Mouse (Mus musculus) neural tube, embryonic 14.5 days (tissue): ENCODE data around the gene Nktr. TPM values are rescaled to one million over a fixed set of nuclear protein-coding genes. Genes with fewer than 3 reads are reported as not detected.

Experiments
- ATAC-seq: fragments of 200-750 bp; cut with Nextera tagmentation; 2 replicates; pipeline ENCODE4 v1.8.0; 2017; ENCODE audit warnings: low read depth, mild to moderate bottlenecking, moderate TSS enrichment, moderate library complexity
- H3K27ac ChIP-seq: fragments of 300-500 bp; sonication (generic); 2 replicates; pipeline ENCODE4 v1.5.1; 2014; ENCODE audit warnings: low read depth, mild to moderate bottlenecking, control low read depth, low read length, moderate library complexity, mixed read lengths
- H3K27me3 ChIP-seq: fragments of 300-500 bp; sonication (generic); 2 replicates; pipeline ENCODE4 v1.6.1; 2014; ENCODE audit warnings: low read length; ENCODE audit not compliant: control insufficient read depth, insufficient read depth
- H3K36me3 ChIP-seq: fragments of 300-500 bp; sonication (generic); 2 replicates; pipeline ENCODE4 v1.6.1; 2014; ENCODE audit warnings: low read length, mixed read lengths; ENCODE audit not compliant: control insufficient read depth, insufficient read depth
- H3K4me1 ChIP-seq: fragments of 300-500 bp; sonication (generic); 2 replicates; pipeline ENCODE4 v1.6.1; 2014; ENCODE audit warnings: low read length; ENCODE audit not compliant: control insufficient read depth, insufficient read depth
- H3K4me2 ChIP-seq: fragments of 300-500 bp; sonication (generic); 2 replicates; pipeline ENCODE4 v1.6.1; 2014; ENCODE audit warnings: mild to moderate bottlenecking, low read depth, low read length, control low read depth
- H3K4me3 ChIP-seq: fragments of 300-500 bp; sonication (generic); 2 replicates; pipeline ENCODE4 v1.5.1; 2014; ENCODE audit warnings: low read depth, low read length, control low read depth, mixed read lengths
- H3K9ac ChIP-seq: fragments of 300-500 bp; sonication (generic); replicated peaks from 2 replicates; pipeline ENCODE4 v1.6.1; 2014; ENCODE audit warnings: low read depth, mild to moderate bottlenecking, control low read depth, low read length, mixed read lengths
- H3K9me3 ChIP-seq: fragments of 300-500 bp; sonication (generic); 2 replicates; pipeline ENCODE4 v1.6.1; 2016; ENCODE audit warnings: low read length; ENCODE audit not compliant: control insufficient read depth
- WGBS: fragments of 180-500 bp; shearing (Covaris S2); extraction: QIAGEN DNeasy Blood & Tissue Kit; methylation state at CpG from one replicate; pipeline ENCODE4 v1.1.7; 2014; 5-methylcytosine and 5-hydroxymethylcytosine counted together
- polyA plus RNA-seq: library from polyadenylated mRNA; unstranded; fragments of >200 nt; fragmentation: Nextera tagmentation; extraction: Ambion mirVana; gene quantifications from 2 replicates; pipeline ENCODE4 v1.2.1, GENCODE M21; 2014

Gene Nktr
- polyA plus RNA-seq, 1 experiment from 2014 or later = 82.9 TPM

DNA sequence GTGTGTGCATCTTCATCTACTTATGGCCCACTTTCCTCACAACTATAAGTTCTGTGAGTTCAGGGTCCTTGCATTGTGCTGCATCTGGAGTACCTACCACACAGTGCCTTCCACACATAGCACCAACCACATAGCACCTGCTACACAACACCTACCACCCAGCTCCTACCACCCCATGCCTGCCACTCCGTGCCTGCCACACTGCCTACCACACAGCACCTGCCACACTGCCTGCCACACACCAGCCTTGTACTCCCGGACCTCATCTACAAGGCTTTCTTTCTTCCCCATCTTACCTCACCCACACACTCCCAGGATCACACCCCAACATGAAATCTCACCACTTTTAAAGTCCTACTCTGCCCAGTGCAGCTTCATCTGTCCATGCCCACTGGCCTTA lies 67.4 kb downstream of the Nktr start:
- H3K36me3 ChIP-seq = no peaks in the 10 kb centered on the region
- H3K9me3 ChIP-seq = no peaks in the 10 kb centered on the region
- no peaks in the 10 kb centered on the region for H3K4me1 ChIP-seq
- H3K27me3 ChIP-seq = no peaks in the 10 kb centered on the region
- H3K4me2 ChIP-seq = no peak overlapping the region
- H3K27ac ChIP-seq = no peak overlapping the region
- 98% methylated on average over 2 of the region's 2 CpGs for WGBS
- no peak overlapping the region for H3K9ac ChIP-seq
- ATAC-seq = no peak
- no peak overlapping the region for H3K4me3 ChIP-seq

- no peak overlapping the region for H3K4me2 ChIP-seq
- H3K4me3 ChIP-seq = no peak overlapping the region
- H3K27me3 ChIP-seq = no peaks in the 10 kb centered on the region
- no peaks in the 10 kb centered on the region for H3K36me3 ChIP-seq
- WGBS = 13% methylated on average over 5 of the region's 5 CpGs
- no peak overlapping the region for H3K27ac ChIP-seq
- ATAC-seq = no peak
- no peak overlapping the region for H3K9ac ChIP-seq
- H3K4me1 ChIP-seq = no peaks in the 10 kb centered on the region
- no peaks in the 10 kb centered on the region for H3K9me3 ChIP-seq
These were observed 72.2 kb downstream of the Nktr start for GRCm38 (mm10) chr9:121791206-121791605.

DNA sequence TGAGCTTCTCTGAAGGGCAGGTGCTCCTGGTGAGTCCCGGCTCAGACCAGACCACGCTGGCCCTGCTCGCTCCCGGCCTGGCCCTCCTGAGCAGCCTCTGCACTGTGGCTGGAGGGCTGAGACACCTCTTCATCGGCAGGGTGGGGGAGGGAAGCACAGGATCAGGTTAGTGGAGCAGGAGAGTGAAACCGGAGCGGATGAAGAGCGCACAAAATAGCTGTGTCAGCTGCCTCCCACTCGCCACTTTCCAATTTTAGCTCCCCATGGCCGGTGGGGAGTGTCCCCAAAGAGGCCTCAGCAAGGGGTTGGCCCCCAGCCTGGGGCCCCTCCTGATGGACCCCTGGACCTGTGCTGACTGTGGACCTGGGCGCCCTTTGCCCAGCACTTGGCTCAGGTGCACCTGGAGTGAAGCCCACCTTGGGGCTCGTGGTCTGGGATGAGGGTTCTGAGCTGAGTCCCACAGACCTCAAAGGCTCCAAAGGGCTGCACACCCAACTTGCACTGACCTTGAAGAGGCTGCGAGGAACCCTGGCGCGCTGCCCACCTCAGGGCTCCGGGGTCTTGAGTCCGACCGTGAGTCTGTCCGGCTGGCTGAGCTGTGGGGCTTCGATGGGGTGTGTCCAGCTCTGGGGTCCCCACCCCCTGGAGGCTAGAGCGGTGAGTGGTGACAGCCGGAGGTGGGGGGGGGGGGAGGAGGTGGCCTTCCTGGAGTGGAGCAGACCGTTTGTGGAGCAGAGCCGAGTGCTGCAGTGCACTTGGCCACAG lies 73.0 kb downstream of the Nktr start, which contains the start of gene Hhatl:
TSS of gene Hhatl (minus strand) at position 751 of the 765 bp plus-strand sequence.
- H3K27me3 ChIP-seq = no peaks in the 10 kb centered on the region
- no peak within 1 kb of the TSS for H3K9ac ChIP-seq
- H3K4me3 ChIP-seq = no peak within 1 kb of the TSS
- no peaks in the 10 kb centered on the region for H3K36me3 ChIP-seq
- H3K27ac ChIP-seq = no peak within 1 kb of the TSS
- H3K4me2 ChIP-seq = no peak within 1 kb of the TSS
- H3K4me1 ChIP-seq = no peaks in the 10 kb centered on the region
- WGBS = 55% methylated on average over 23 of the region's 24 CpGs
- H3K9me3 ChIP-seq = no peaks in the 10 kb centered on the region
- no peak for ATAC-seq

- WGBS = 15% methylated on average over 1 of the region's 1 CpGs
- H3K27ac ChIP-seq = no peak overlapping the region
- no peaks in the 10 kb centered on the region for H3K27me3 ChIP-seq
- no peak overlapping the region for H3K4me2 ChIP-seq
- no peaks in the 10 kb centered on the region for H3K4me1 ChIP-seq
- no peaks in the 10 kb centered on the region for H3K9me3 ChIP-seq
- H3K36me3 ChIP-seq = no peaks in the 10 kb centered on the region
- H3K4me3 ChIP-seq = no peak overlapping the region
- H3K9ac ChIP-seq = no peak overlapping the region
- 0 out of 2 replicates have a peak, but pooled peaks have one; percentile 42 for ATAC-seq
These were observed 76.1 kb downstream of the Nktr start for GRCm38 (mm10) chr9:121794972-121795539.

- no peaks in the 10 kb centered on the region for H3K4me1 ChIP-seq
- 16% methylated on average over 12 of the region's 12 CpGs for WGBS
These were observed 78.8 kb downstream of the Nktr start for GRCm38 (mm10) chr9:121797722-121798121.

DNA sequence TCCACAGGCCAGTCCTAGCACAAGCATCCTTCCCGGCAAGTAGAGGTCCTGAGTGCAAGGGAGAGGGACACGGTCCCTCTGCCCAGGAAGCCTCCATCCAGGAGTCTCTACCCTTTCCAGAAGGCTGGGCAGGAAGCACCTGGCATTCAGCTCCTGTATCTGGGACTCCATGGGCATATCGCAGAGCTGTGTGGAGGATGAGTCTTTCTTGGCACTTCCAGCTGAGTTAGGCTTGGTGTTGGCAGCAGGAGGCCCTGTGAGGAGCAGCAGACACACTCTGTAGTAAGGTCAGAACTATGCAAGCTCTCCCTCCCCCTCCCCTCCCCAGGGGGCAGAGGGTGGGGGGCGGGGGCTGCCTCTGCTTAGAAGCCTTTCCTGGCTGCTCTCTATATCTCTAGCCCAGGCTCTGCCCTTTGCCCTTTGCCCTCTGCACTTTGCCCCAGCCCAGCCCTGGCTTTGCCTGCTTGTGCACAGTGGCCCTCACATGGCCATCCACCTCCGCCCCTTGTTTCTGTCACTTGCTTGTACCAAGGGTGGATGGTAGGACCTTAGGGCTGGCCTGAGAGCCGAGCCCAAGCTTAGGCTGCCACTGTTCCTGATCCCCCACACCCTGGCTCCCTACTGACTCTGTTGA lies 80.0 kb downstream of the Nktr start:
- Histone ChIP-seq H3K4me1 (no peaks in the 10 kb centered on the region), H3K4me2 (no peak overlapping the region), H3K27me3 (no peaks in the 10 kb centered on the region), H3K9ac (no peak overlapping the region), H3K36me3 (no peaks in the 10 kb centered on the region), H3K27ac (no peak overlapping the region), H3K9me3 (no peaks in the 10 kb centered on the region), H3K4me3 (no peak overlapping the region)
- WGBS = 58% methylated on average over 6 of the region's 6 CpGs
- ATAC-seq = no peak

More at GRCm38 (mm10) chr9:121797722-121798121, 78.8 kb downstream of the Nktr start:
- no peak overlapping the region for H3K4me3 ChIP-seq
- H3K9ac ChIP-seq = no peak overlapping the region
- H3K9me3 ChIP-seq = no peaks in the 10 kb centered on the region
- no peak overlapping the region for H3K27ac ChIP-seq
- no peak overlapping the region for H3K4me2 ChIP-seq
- no peak for ATAC-seq
- H3K36me3 ChIP-seq = no peaks in the 10 kb centered on the region
- H3K27me3 ChIP-seq = no peaks in the 10 kb centered on the region

DNA sequence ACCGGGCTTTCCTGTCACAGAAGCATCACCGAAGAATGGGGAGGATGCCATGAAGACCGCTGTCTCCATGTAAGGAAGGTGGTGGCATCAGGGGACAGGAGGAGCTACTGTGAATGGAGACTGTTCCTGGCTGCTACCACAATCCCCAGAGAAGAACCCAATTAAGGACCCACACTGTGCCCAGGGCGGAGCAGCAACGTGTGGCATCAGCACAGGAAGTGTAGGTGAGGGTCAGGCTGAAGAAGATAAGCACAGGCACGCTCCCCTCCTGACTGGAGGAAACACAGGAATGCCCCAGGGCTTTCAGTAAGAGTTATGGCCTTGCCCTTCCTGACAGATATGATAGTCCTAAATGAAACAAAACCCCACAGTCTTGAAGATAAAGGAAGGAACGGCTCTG lies 83.8 kb downstream of the Nktr start:
- H3K27ac ChIP-seq = no peak overlapping the region
- H3K9me3 ChIP-seq = no peaks in the 10 kb centered on the region
- H3K9ac ChIP-seq = no peak overlapping the region
- no peak overlapping the region for H3K4me3 ChIP-seq
- no peak overlapping the region for H3K4me2 ChIP-seq
- 72% methylated on average over 7 of the region's 7 CpGs for WGBS
- no peaks in the 10 kb centered on the region for H3K36me3 ChIP-seq
- H3K4me1 ChIP-seq = no peaks in the 10 kb centered on the region
- ATAC-seq = no peak
- no peaks in the 10 kb centered on the region for H3K27me3 ChIP-seq
